Mouse (Mus musculus) spleen, adult 2 months (tissue): ENCODE data around the gene Tfe3.

Experiments used
- CTCF ChIP-seq: fragments of 200-500 bp; IDR thresholded peaks from 2 replicates; pipeline ENCODE4 v1.5.1; 2011; ENCODE audit warnings: mild to moderate bottlenecking, inconsistent platforms; ENCODE audit not compliant: insufficient read depth, insufficient read length, insufficient replicate concordance; ENCODE audit errors: extremely low read depth
- POLR2A ChIP-seq: fragments of 200-500 bp; IDR thresholded peaks from 2 replicates; pipeline ENCODE4 v1.6.1; 2011; ENCODE audit warnings: low read depth, low read length, inconsistent platforms

GRCm38 (mm10) chrX:7721514-7722281 is 40.7 kb upstream of the Tfe3 start, which contains the start of gene Gm45208:
- TF ChIP-seq POLR2A (no peak; the same call in 1 of the 2 replicates), CTCF (no peak)
